Mouse (Mus musculus): ENCODE data around the gene Edrf1. TPM values are rescaled to one million over a fixed set of nuclear protein-coding genes. Genes with fewer than 3 reads are reported as not detected.
"Not testable (repeated sequence)": the region's sequence is repeated elsewhere in the genome, so short reads cannot be mapped to it uniquely, and the experiment has no call there.

Edrf1 gene
- polyA plus RNA-seq, 1 experiment from 2014 or later = 16.6 TPM

- H3K9me3 ChIP-seq (replicated peaks) = no peaks in the 10 kb centered on the region
- H3K36me3 ChIP-seq = peaks cover 91% of the 10 kb centered on the region
- no peak overlapping the region for H3K9ac ChIP-seq
- 89% methylated on average over 1 of the region's 1 CpGs for WGBS
- no peak overlapping the region for H3K27ac ChIP-seq (replicated peaks)
- no peak for ATAC-seq (ENCODE audit: insufficient number of reproducible peaks, low FRiP score, low TSS enrichment, low read depth)
- no peaks in the 10 kb centered on the region for H3K27me3 ChIP-seq
- H3K4me2 ChIP-seq (replicated peaks) = no peak overlapping the region
- no peak overlapping the region for H3K4me3 ChIP-seq (replicated peaks)
- no peaks in the 10 kb centered on the region for H3K4me1 ChIP-seq
Measured at GRCm38 (mm10) chr7:133662467-133662866, 25.1 kb downstream of the Edrf1 start.

GRCm38 (mm10) chr7:133669071-133669470 lies 31.7 kb downstream of the Edrf1 start:
- Histone ChIP-seq H3K9me3 (replicated peaks) (no peaks in the 10 kb centered on the region), H3K4me2 (replicated peaks) (no peak overlapping the region), H3K27me3 (no peaks in the 10 kb centered on the region), H3K9ac (no peak overlapping the region), H3K4me3 (replicated peaks) (no peak overlapping the region), H3K4me1 (no peaks in the 10 kb centered on the region), H3K36me3 (peaks cover 83% of the 10 kb centered on the region), H3K27ac (replicated peaks) (no peak overlapping the region)
- 95% methylated on average over 1 of the region's 1 CpGs for WGBS
- ATAC-seq (ENCODE audit: insufficient number of reproducible peaks, low FRiP score, low TSS enrichment, low read depth) = no peak

- Histone ChIP-seq H3K9me3 (replicated peaks) (no peaks in the 10 kb centered on the region), H3K27me3 (no peaks in the 10 kb centered on the region), H3K4me3 (replicated peaks) (no peak overlapping the region), H3K36me3 (peaks cover 75% of the 10 kb centered on the region), H3K27ac (replicated peaks) (no peak overlapping the region), H3K4me1 (no peaks in the 10 kb centered on the region), H3K9ac (no peak overlapping the region), H3K4me2 (replicated peaks) (no peak overlapping the region)
- WGBS = 88% methylated on average over 9 of the region's 9 CpGs
- no peak for ATAC-seq (ENCODE audit: insufficient number of reproducible peaks, low FRiP score, low TSS enrichment, low read depth)
Measured at GRCm38 (mm10) chr7:133669946-133670345, 32.6 kb downstream of the Edrf1 start.

GRCm38 (mm10) chr7:133670846-133671245 lies 33.5 kb downstream of the Edrf1 start:
- H3K4me2 ChIP-seq (replicated peaks) = no peak overlapping the region
- no peak overlapping the region for H3K27ac ChIP-seq (replicated peaks)
- H3K4me1 ChIP-seq = no peaks in the 10 kb centered on the region
- H3K4me3 ChIP-seq (replicated peaks) = no peak overlapping the region
- H3K36me3 ChIP-seq = peaks cover 66% of the 10 kb centered on the region
- no peak overlapping the region for H3K9ac ChIP-seq
- H3K27me3 ChIP-seq = no peaks in the 10 kb centered on the region
- ATAC-seq (ENCODE audit: insufficient number of reproducible peaks, low FRiP score, low TSS enrichment, low read depth) = no peak
- WGBS = 88% methylated on average over 3 of the region's 3 CpGs
- H3K9me3 ChIP-seq (replicated peaks) = no peaks in the 10 kb centered on the region

- Histone ChIP-seq H3K27ac (replicated peaks) (no peak overlapping the region), H3K4me1 (no peaks in the 10 kb centered on the region), H3K9ac (no peak overlapping the region), H3K36me3 (peaks cover 23% of the 10 kb centered on the region), H3K4me3 (replicated peaks) (no peak overlapping the region), H3K4me2 (replicated peaks) (no peak overlapping the region), H3K9me3 (replicated peaks) (no peaks in the 10 kb centered on the region), H3K27me3 (no peaks in the 10 kb centered on the region)
- ATAC-seq (ENCODE audit: insufficient number of reproducible peaks, low FRiP score, low TSS enrichment, low read depth) = no peak
- WGBS = 65% methylated on average over 9 of the region's 9 CpGs
Measured at GRCm38 (mm10) chr7:133676002-133676401, 38.7 kb downstream of the Edrf1 start.

- Histone ChIP-seq H3K4me2 (replicated peaks) (no peak overlapping the region), H3K27me3 (no peaks in the 10 kb centered on the region), H3K36me3 (no peaks in the 10 kb centered on the region), H3K27ac (replicated peaks) (no peak overlapping the region), H3K9me3 (replicated peaks) (no peaks in the 10 kb centered on the region), H3K4me1 (no peaks in the 10 kb centered on the region), H3K9ac (no peak overlapping the region), H3K4me3 (replicated peaks) (no peak overlapping the region)
- WGBS = 84% methylated on average over 8 of the region's 8 CpGs
- no peak for ATAC-seq (ENCODE audit: insufficient number of reproducible peaks, low FRiP score, low TSS enrichment, low read depth)
Measured at GRCm38 (mm10) chr7:133678716-133679115, 41.4 kb downstream of the Edrf1 start.

GRCm38 (mm10) chr7:133679439-133679838 lies 42.1 kb downstream of the Edrf1 start:
- no peak overlapping the region for H3K9ac ChIP-seq
- H3K27me3 ChIP-seq = no peaks in the 10 kb centered on the region
- H3K9me3 ChIP-seq (replicated peaks) = no peaks in the 10 kb centered on the region
- H3K36me3 ChIP-seq = no peaks in the 10 kb centered on the region
- H3K27ac ChIP-seq (replicated peaks) = no peak overlapping the region
- no peak overlapping the region for H3K4me3 ChIP-seq (replicated peaks)
- H3K4me2 ChIP-seq (replicated peaks) = no peak overlapping the region
- 67% methylated on average over 4 of the region's 4 CpGs for WGBS
- no peak for ATAC-seq (ENCODE audit: insufficient number of reproducible peaks, low FRiP score, low TSS enrichment, low read depth)
- H3K4me1 ChIP-seq = no peaks in the 10 kb centered on the region

GRCm38 (mm10) chr7:133679961-133680360 lies 42.6 kb downstream of the Edrf1 start, which contains the start of gene Mmp21:
Mmp21 (minus strand) TSS chr7:133680061.
- no peaks in the 10 kb centered on the region for H3K27me3 ChIP-seq
- H3K9me3 ChIP-seq (replicated peaks) = no peaks in the 10 kb centered on the region
- no peak for ATAC-seq (ENCODE audit: insufficient number of reproducible peaks, low FRiP score, low TSS enrichment, low read depth)
- no peak within 1 kb of the TSS for H3K27ac ChIP-seq (replicated peaks)
- H3K9ac ChIP-seq = no peak within 1 kb of the TSS
- H3K36me3 ChIP-seq = no peaks in the 10 kb centered on the region
- H3K4me2 ChIP-seq (replicated peaks) = no peak within 1 kb of the TSS
- H3K4me3 ChIP-seq (replicated peaks) = no peak within 1 kb of the TSS
- WGBS = 88% methylated on average over 3 of the region's 3 CpGs
- no peaks in the 10 kb centered on the region for H3K4me1 ChIP-seq

GRCm38 (mm10) chr7:133683626-133684025 lies 46.3 kb downstream of the Edrf1 start:
- ATAC-seq (ENCODE audit: insufficient number of reproducible peaks, low FRiP score, low TSS enrichment, low read depth) = no peak
- WGBS = 73% methylated on average over 5 of the region's 5 CpGs
- H3K4me1 ChIP-seq = no peaks in the 10 kb centered on the region

GRCm38 (mm10) chr7:133684110-133684509 lies 46.8 kb downstream of the Edrf1 start:
- Histone ChIP-seq H3K4me1 (no peaks in the 10 kb centered on the region), H3K4me3 (replicated peaks) (no peak overlapping the region), H3K27ac (replicated peaks) (no peak overlapping the region), H3K27me3 (no peaks in the 10 kb centered on the region), H3K9me3 (replicated peaks) (no peaks in the 10 kb centered on the region; the same call in 1 of the 2 replicates), H3K36me3 (peaks cover 17% of the 10 kb centered on the region), H3K4me2 (replicated peaks) (no peak overlapping the region), H3K9ac (no peak overlapping the region)
- WGBS = 82% methylated on average over 5 of the region's 5 CpGs
- ATAC-seq (ENCODE audit: insufficient number of reproducible peaks, low FRiP score, low TSS enrichment, low read depth) = no peak

More at GRCm38 (mm10) chr7:133683626-133684025, 46.3 kb downstream of the Edrf1 start:
- Histone ChIP-seq H3K9ac (no peak overlapping the region), H3K4me3 (replicated peaks) (no peak overlapping the region), H3K36me3 (peaks cover 12% of the 10 kb centered on the region), H3K9me3 (replicated peaks) (no peaks in the 10 kb centered on the region; the same call in 1 of the 2 replicates), H3K27me3 (no peaks in the 10 kb centered on the region), H3K27ac (replicated peaks) (no peak overlapping the region), H3K4me2 (replicated peaks) (no peak overlapping the region)

GRCm38 (mm10) chr7:133684701-133685100 lies 47.4 kb downstream of the Edrf1 start:
- Histone ChIP-seq H3K4me1 (no peaks in the 10 kb centered on the region), H3K36me3 (peaks cover 23% of the 10 kb centered on the region), H3K27ac (replicated peaks) (no peak overlapping the region), H3K4me3 (replicated peaks) (no peak overlapping the region), H3K9me3 (replicated peaks) (no peaks in the 10 kb centered on the region; the same call in 1 of the 2 replicates), H3K4me2 (replicated peaks) (no peak overlapping the region), H3K27me3 (no peaks in the 10 kb centered on the region), H3K9ac (no peak overlapping the region)
- ATAC-seq (ENCODE audit: insufficient number of reproducible peaks, low FRiP score, low TSS enrichment, low read depth) = no peak
- WGBS = 94% methylated on average over 6 of the region's 6 CpGs

- not testable (repeated sequence) for H3K27ac ChIP-seq (replicated peaks); H3K4me3 ChIP-seq (replicated peaks); H3K4me2 ChIP-seq (replicated peaks); H3K9me3 ChIP-seq (replicated peaks); ATAC-seq (ENCODE audit: insufficient number of reproducible peaks, low FRiP score, low TSS enrichment, low read depth); H3K27me3 ChIP-seq; H3K4me1 ChIP-seq; H3K9ac ChIP-seq
- peaks cover 32% of the 10 kb centered on the region for H3K36me3 ChIP-seq
Measured at GRCm38 (mm10) chr7:133685644-133686043, 48.3 kb downstream of the Edrf1 start.
